Mouse (Mus musculus) natural killer cell, adult 2 months (primary cell): ENCODE data around the gene Pax3.

Experiments
- DNase-seq, 2 experiments: peaks; one replicate each; pipeline ENCODE4 v3.0.0; 2022; ENCODE audit warnings: low spot score in 2 of 2

Gene Pax3

DNA sequence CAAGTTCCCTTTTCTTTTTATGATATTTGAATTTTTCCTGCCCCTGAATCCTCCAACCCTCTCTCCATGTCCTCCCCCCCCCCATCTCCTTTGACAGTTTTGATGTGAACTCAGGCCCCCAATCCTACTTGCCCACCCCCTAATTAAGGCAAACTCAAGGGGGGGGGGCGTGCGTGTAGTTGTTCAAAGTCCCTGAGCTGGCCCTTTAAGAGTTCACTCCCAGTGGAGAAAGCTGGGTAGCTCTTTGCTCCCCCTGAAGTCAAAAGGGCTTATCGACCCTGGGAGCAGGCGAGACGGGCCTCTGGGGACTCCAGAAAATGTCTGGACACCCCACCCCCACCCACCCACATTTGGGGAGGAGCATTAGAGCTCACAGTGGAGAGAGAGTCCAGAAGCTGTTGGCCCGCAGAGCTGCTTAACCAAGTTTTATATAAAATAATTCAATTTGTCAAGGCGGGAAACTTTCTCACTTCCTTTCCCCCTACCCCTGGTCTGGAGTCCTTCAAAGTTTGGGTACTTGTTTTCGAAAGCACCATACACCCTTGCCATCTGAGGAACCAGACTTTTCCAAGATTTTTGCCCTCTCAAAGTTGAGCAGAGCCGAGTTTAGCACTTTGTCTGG is 1.5 kb upstream of the Pax3 start:
- DNase-seq, result no peak

DNA sequence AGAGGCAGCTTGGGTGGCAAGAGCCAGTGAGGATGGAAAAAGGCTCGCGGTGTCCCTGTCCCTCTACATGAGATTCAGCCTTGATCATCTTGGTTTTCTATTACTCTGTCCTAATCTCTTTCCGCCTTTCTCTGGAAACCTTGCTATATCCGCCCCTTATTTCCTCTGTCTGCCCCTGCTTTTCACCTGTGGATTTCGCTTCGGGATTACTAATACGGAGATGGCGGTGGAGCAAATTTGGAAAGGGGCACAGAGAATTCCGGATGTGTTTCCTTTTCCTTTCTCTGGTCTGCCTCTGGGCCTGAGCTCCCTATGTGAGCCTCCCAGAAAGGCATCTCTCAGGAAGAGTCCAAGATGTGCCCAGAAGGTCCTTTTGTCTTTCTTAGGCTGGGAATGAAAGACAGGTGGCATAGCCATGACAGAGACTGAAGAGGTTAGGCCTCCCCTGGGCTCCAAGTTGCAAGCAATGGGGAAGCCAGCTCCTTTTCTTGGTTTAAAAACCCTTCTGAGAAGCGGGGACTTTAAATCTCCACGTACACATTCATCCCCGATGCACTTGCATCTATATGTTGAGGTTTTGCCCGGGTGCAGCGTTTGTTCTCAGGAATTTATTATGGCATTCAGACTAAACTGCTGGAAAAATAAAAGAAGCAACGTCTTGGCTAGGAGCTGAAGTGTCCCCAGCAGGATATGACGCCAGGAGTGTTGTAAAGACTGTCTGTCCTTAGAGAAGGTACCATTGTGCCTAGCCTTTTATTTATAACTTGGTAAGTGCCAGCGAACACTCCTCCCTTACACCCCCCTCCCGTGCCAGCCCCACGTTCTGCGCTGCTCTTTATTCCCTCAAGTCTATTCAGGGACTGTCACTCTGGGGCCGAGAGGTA is 659 bp upstream of the Pax3 start:
- no peak for DNase-seq

- DNase-seq, result no peak
Observed at GRCm38 (mm10) chr1:78195771-78196712, 892 bp downstream of the Pax3 start.

DNA sequence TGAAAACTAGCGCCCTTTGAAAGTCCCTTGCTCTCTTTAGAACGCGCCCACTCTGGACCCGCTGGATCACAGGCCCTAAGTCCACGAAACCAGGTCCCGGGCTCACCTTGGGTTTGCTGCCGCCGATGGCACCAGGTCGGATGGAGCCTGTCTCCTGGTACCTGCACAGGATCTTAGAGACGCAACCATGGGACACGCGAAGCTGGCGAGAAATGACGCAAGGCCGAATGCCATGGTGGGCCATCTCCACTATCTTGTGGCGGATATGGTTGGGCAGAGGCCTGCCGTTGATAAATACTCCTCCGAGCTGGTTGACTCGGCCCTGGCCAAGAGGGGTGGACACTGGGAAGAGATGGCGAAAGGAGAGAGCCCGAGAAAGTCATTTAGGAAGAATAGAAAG is 1.8 kb downstream of the Pax3 start:
- no peak for DNase-seq

DNA sequence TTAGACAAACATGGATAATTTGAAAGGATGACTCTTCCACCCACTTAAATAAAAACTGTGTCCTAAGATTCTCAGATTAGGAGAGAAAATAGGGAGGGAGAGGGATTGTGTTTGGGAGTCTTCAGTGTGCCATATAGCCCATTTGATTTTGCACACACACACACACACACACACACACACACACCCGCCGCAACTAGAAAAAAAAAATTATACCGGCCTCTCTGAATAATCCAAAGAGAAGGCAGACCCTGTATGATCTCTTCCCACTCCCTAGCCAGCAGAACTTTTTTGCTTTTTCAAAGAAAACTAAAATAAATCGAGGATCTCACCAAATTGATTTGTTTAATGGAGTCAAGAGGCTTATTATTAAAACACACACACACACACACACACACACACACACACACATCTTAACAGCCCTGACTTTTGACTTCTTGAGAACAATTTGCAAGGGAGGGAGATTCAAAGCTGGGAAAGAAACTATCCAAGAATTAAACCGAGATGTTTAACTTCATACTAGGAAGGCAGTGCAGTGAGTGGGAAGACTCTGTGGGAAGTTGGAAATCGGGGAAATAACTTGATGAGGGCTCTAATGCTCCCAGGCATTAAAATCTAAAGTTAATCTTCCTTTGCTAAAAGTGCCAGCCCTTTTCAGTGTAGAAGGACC is 2.4 kb downstream of the Pax3 start:
- no peak for DNase-seq

GRCm38 (mm10) chr1:78193465-78193991 is 3.4 kb downstream of the Pax3 start:
- no peak for DNase-seq

- no peak for DNase-seq
Observed at GRCm38 (mm10) chr1:78192746-78193464, 4.0 kb downstream of the Pax3 start.

DNA sequence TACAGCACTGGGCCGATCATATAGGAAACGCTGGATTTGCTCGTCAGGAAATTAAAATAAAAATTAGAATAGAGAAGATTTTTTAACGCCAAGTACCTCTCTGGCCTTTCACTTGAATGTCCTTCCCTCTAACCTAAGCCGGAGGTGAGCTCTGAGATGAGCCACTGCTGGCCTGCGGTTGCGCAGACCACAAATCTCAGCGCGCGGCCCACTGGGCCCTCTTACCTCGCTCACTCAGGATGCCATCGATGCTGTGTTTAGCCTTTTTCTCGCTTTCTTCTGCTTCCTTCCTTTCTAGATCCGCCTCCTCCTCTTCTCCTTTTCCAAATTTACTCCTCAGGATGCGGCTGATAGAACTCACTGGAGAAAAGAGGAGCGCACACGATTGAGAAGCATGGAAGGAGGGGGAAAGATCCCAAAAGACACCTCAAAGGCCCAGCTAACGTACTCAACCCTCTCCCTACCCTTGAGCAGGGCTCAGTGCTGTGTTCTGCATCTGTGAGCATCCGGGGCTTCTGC is 4.7 kb downstream of the Pax3 start:
- DNase-seq, result no peak

- no peak for DNase-seq
Observed at GRCm38 (mm10) chr1:78191761-78192160, 5.2 kb downstream of the Pax3 start.

GRCm38 (mm10) chr1:78191331-78191730 is 5.6 kb downstream of the Pax3 start:
- no peak for DNase-seq

DNA sequence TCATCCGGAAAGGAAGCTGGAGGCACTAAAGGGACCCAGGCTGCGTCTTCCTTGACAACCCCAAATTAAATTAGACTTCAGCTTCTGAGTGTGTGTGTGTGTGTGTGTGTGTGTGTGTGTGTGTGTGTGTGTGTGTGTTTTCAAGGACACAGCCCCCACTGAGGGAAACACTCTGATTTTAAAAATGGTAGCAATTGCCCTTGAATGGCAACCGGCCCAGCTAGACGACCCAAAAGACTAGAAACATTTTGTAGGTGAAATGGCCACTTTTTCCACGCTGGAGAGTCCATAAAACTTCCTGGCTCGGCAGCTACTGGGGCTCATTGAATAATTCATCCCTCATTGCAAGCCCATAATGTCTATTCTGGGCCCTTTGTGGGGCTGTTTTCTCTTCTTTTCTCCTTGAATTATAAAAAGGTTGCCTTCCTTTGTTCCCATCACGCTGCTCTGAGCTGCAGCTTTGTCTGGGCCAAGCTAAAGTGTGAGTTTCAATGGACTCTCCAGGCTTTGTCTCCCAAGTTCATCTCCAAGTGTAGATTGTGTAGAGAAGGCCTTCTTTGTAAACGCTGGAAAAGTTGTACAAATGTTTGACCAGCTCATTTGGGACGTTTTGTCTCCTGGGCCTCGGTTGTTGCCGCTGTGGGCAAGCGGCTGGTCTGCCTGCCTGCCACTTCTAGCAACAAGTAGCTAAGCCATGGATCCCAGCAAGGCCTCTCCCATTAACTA is 6.4 kb downstream of the Pax3 start:
- no peak for DNase-seq

DNA sequence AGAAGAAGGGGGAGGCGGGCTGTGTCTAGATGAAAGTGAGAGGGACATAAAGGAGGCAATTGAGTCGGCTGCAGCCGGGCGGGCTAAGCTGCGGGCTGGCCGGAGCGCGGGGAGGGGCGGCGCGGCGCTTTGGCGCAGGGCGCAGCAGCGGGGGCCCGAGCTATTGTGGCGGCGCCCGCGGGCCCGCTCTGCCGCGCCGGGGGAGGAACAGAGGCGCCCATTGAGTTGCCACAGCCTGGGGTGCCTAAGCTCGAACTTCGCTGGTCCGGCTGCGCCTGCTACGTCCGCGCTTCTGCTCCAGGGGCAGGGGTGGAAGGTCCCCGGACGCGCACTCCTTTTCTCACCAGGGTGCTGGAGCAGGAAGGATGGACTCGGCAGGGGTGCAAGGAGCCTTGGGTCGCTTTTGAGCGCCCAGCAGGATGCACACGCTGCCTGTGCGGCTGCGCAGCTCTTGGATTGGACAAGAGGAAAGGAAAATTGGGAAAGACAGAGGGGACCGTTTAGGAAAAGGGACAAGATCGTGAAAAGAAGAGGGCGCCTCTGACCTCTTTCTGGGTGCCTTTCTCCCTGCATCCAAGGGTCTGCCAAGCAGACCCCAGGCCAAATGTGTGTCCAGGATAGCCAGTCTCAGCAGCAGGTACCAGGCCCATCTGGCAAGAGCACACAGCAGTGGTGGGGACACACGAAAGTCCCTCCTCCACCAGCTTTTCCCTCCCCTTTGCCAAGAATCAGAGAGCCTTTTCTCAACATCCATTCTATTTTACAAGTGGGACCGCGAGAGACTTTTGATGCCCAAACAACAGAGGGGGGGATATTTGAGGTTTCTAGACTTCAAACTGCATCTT is 7.2 kb downstream of the Pax3 start:
- DNase-seq, result no peak

- DNase-seq, result no peak
Observed at GRCm38 (mm10) chr1:78189016-78189415, 7.9 kb downstream of the Pax3 start.

GRCm38 (mm10) chr1:78188299-78188698 is 8.6 kb downstream of the Pax3 start:
- DNase-seq, result no peak

DNA sequence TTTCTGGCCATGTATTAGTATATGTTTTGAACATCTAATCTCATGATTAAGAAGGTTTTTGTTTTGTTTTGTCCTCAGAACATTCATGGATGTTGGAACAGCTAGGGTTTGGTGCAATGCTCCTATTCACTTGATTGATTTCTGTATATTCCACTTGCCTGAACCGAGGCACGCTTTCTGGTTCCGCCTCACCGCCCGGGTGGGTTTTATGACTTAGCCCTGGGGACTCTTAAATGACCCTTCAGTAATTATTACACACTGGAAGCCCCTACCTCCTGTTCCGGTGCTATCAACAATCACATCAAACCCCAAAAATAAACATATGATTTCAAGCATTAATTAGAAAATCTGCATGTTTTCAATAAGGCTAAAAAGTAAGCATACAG is 9.2 kb downstream of the Pax3 start:
- DNase-seq, result no peak

DNA sequence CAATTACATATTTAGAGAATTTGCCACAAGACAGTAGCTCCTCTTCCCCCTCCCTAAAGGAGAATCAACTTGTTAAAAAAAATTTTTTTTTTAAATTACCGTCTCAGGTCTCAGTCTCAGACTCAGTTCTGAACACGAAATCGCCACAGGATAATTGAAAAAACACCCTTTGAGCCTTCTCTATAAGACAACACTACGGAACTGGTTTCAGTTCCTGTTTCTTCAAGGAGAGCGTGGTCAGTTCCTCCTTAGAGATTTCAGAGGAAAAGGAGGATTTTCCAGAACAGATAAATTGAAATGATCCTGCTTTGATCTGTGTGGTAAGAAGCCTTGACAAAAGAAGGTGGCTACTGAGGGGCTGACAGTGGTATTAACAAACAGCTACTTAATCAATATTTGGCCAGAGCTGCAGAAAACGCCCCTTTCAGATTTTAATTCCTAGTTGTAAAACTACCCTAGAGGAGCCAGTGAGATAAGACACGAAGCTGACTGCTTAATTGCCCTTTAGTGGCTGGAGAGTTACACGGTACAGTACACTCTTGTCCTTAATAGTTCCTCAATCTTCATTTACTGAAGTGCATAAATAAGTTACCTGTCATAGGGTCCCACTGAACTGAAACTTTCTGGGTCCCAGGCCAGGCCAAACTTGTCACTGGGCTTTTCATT is 9.7 kb downstream of the Pax3 start:
- no peak for DNase-seq

- DNase-seq, result no peak
Observed at GRCm38 (mm10) chr1:78182954-78183353, 14.0 kb downstream of the Pax3 start.

DNA sequence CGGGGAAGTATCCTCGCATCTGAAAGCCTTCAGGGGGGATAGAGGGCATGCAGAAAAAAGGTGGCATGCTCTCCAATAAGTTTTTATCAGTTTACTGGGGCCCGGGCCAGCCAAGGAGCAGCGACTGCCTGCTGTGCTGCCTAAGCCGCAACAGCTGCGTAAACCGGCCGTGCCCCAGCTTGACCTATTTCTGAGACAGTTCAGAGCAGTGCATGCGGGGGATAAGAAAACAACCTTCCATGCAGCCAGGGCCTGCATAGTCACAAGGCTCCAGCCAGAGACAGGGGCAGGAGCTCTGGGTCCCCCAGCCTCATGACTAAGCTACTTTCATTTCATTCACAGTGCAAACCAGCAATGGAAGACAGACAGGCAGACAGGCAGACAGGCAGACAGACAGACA is 15.1 kb downstream of the Pax3 start:
- no peak for DNase-seq
